Mouse (Mus musculus) heart, postnatal 4 days (tissue): ENCODE data around the gene Tnnc1. TPM values are rescaled to one million over a fixed set of nuclear protein-coding genes. Genes with fewer than 3 reads are reported as not detected.

ENCODE experiments used
- DNase-seq: peaks from one replicate; pipeline ENCODE4 v3.0.0; 2021
- total RNA-seq, 2 experiments: library from RNA; stranded (reverse); gene quantifications; 2 replicates each; pipeline ENCODE4 v1.2.3; 2021

Tnnc1 gene
- 1,000 to 10,000 TPM; 5,292 to 5,773 TPM for total RNA-seq

- DNase-seq: peak; percentile 82
These were observed at the start of gene Tnnc1 for GRCm38 (mm10) chr14:31208084-31208483. TSS of gene Tnnc1 (plus strand) at chr14:31208312.

- DNase-seq: no peak
These were observed 47.6 kb upstream of the Tnnc1 start for GRCm38 (mm10) chr14:31160196-31161150.

GRCm38 (mm10) chr14:31161191-31161590 lies 46.9 kb upstream of the Tnnc1 start:
- DNase-seq: no peak

- DNase-seq: no peak
These were observed 46.5 kb upstream of the Tnnc1 start for GRCm38 (mm10) chr14:31161638-31162037.

GRCm38 (mm10) chr14:31164067-31164466 lies 44.0 kb upstream of the Tnnc1 start:
- DNase-seq: peak; percentile 43

- DNase-seq: peak; percentile 61
These were observed 43.1 kb upstream of the Tnnc1 start for GRCm38 (mm10) chr14:31165010-31165409.

GRCm38 (mm10) chr14:31165458-31165857 lies 42.7 kb upstream of the Tnnc1 start:
- no peak for DNase-seq

- DNase-seq: peak; percentile 34
These were observed 42.0 kb upstream of the Tnnc1 start for GRCm38 (mm10) chr14:31165991-31166630.

GRCm38 (mm10) chr14:31166827-31167226 lies 41.3 kb upstream of the Tnnc1 start:
- no peak for DNase-seq

- peak; percentile 66 for DNase-seq
These were observed 39.7 kb upstream of the Tnnc1 start, which contains the start of gene Stab1 for GRCm38 (mm10) chr14:31168425-31168824. TSS of gene Stab1 (minus strand) at chr14:31168641.

- DNase-seq: no peak
These were observed 38.6 kb upstream of the Tnnc1 start for GRCm38 (mm10) chr14:31169508-31169907.

GRCm38 (mm10) chr14:31170963-31171362 lies 37.1 kb upstream of the Tnnc1 start:
- DNase-seq: no peak

GRCm38 (mm10) chr14:31171386-31171785 lies 36.7 kb upstream of the Tnnc1 start:
- peak; percentile 42 for DNase-seq

- DNase-seq: no peak
These were observed 36.3 kb upstream of the Tnnc1 start for GRCm38 (mm10) chr14:31171821-31172220.

GRCm38 (mm10) chr14:31172781-31173455 lies 35.2 kb upstream of the Tnnc1 start:
- DNase-seq: peak; percentile 41

- DNase-seq: no peak
These were observed 34.6 kb upstream of the Tnnc1 start for GRCm38 (mm10) chr14:31173537-31173936.

- DNase-seq: no peak
These were observed 30.8 kb upstream of the Tnnc1 start for GRCm38 (mm10) chr14:31177287-31177686.

GRCm38 (mm10) chr14:31177715-31178114 lies 30.4 kb upstream of the Tnnc1 start:
- no peak for DNase-seq

- DNase-seq: no peak
These were observed 28.3 kb upstream of the Tnnc1 start for GRCm38 (mm10) chr14:31179677-31180365.

- no peak for DNase-seq
These were observed 26.6 kb upstream of the Tnnc1 start for GRCm38 (mm10) chr14:31181512-31181911.

- no peak for DNase-seq
These were observed 25.3 kb upstream of the Tnnc1 start for GRCm38 (mm10) chr14:31182786-31183290.

GRCm38 (mm10) chr14:31183541-31183940 lies 24.6 kb upstream of the Tnnc1 start:
- DNase-seq: no peak
